Comparison of ENCODE assay signal across 26 mouse cellular contexts in the genomic region with DNA sequence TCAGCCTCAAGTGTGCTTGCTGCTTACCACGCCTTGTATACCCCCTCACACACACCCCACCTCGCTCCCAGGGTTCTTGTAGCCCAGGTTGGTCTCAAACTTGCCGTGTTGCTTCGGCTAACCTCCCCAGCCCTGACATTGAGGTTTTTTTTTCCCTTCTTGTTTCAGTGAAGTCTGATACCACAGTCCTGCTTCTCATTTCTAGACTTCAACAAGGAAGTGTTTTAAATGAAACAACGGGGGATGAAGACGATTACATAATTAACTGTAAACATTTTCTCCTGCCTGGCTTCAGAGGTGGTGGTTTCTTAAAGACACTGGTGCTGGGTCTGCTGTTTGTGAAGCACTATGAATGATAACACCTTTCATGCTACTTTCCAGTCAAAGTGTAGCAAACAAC. TPM values are rescaled to one million over a fixed set of nuclear protein-coding genes. Genes with fewer than 3 reads are reported as not detected.
"Had no signal": no experiment of that assay in that cellular context is flagged by ENCODE, and none has a peak within 500 bp of the region (broad histone marks: within the 10 kb centered on the region; RNA-seq: fewer than 3 reads in every experiment).

No protein-coding gene starts in this region.

- H3K4me3 ChIP-seq: kidney, embryonic 15.5 days; limb, embryonic 12.5 days; limb, embryonic 15.5 days; midbrain, embryonic 10.5 days; midbrain, embryonic 13.5 days; myocyte; neural tube, embryonic 13.5 days; stomach, embryonic 15.5 days had no signal

- H3K9me3 ChIP-seq: kidney, embryonic 15.5 days; limb, embryonic 15.5 days; stomach, embryonic 15.5 days had no signal

- H3K9ac ChIP-seq: kidney, embryonic 15.5 days; limb, embryonic 12.5 days; limb, embryonic 15.5 days; liver, embryonic 14.5 days; liver, postnatal 0 days; lung, embryonic 14.5 days; midbrain, embryonic 13.5 days; neural tube, embryonic 13.5 days; stomach, embryonic 15.5 days had no signal

- H3K4me2 ChIP-seq: kidney, embryonic 15.5 days; limb, embryonic 12.5 days; limb, embryonic 15.5 days; liver, embryonic 11.5 days; lung, embryonic 14.5 days; midbrain, embryonic 13.5 days; neural tube, embryonic 13.5 days; stomach, embryonic 15.5 days had no signal

- H3K27me3 ChIP-seq: kidney, embryonic 15.5 days; limb, embryonic 12.5 days; limb, embryonic 15.5 days; neural tube, embryonic 13.5 days; stomach, embryonic 15.5 days had no signal

- DNase-seq: kidney, postnatal 10 days; left cerebral cortex, postnatal 4 days; liver, postnatal 0 days; lung, embryonic 14.5 days; lung, postnatal 4 days; retina, postnatal 1 day; right cerebral cortex, postnatal 25 days; spleen, adult 18-20 months; thymus, adult 2 months; thymus, postnatal 14 days; thymus, postnatal 4 days had no signal

- ATAC-seq: liver, postnatal 0 days; lung, postnatal 0 days; midbrain, embryonic 13.5 days; midbrain, embryonic 16.5 days had no signal

- H3K36me3 ChIP-seq: kidney, embryonic 15.5 days; limb, embryonic 12.5 days; limb, embryonic 15.5 days; midbrain, embryonic 10.5 days; midbrain, embryonic 13.5 days; neural tube, embryonic 13.5 days; stomach, embryonic 15.5 days had no signal

- H3K27ac ChIP-seq: kidney, embryonic 15.5 days; limb, embryonic 12.5 days; limb, embryonic 15.5 days; liver, embryonic 14.5 days; midbrain, embryonic 10.5 days; midbrain, embryonic 13.5 days; neural tube, embryonic 13.5 days had no signal

- H3K4me1 ChIP-seq: limb, embryonic 12.5 days; limb, embryonic 15.5 days; megakaryocyte, embryonic 14.5 days; midbrain, embryonic 13.5 days; neural tube, embryonic 13.5 days had no signal

RNA-seq across cellular contexts. Expression of a gene that starts 17.5 kb away (rescaled TPM):
- total RNA-seq: monocyte, adult 5-6 weeks; neutrophil, adult 5-6 weeks had no signal
